Mouse (Mus musculus): Measurements from ENCODE around the gene Ephb1. TPM values are rescaled to one million over a fixed set of nuclear protein-coding genes. Genes with fewer than 3 reads are reported as not detected.

Gene Ephb1
- polyA plus RNA-seq, 1 experiment from 2014 or later = 18.8 TPM

DNA sequence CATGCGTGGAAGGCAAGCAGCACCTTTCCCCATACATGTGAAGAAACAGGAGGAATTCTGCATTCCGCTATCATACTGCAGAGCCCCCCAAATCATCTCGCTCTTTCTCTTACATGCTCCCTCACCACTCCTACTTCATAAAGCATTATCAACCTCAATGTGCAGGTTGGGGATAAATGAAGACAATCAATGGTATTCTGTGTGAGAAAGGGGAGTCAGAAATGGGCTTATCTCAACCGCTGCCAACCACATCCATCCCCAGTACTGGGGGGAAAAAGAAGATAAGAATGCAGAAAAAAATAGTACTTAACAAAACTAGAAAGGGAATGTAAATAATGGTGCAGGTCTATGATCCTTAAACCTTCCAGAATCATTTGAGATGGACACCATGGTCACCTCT, 408.7 kb downstream of the Ephb1 start:
- Histone ChIP-seq H3K27ac (ENCODE audit: low read depth, low read length) (no peak overlapping the region), H3K27me3 (ENCODE audit: control insufficient read depth, insufficient read depth, low read length) (no peaks in the 10 kb centered on the region), H3K4me2 (no peak overlapping the region), H3K4me3 (ENCODE audit: low read depth, low read length) (no peak overlapping the region), H3K4me1 (ENCODE audit: control insufficient read depth, insufficient read depth, low read length) (peaks cover 10% of the 10 kb centered on the region), H3K9me3 (ENCODE audit: control insufficient read depth, low read length) (no peaks in the 10 kb centered on the region), H3K9ac (ENCODE audit: low read length) (no peak overlapping the region), H3K36me3 (ENCODE audit: control insufficient read depth, insufficient read depth, low read length) (no peaks in the 10 kb centered on the region)
- DNase-seq (ENCODE audit: low spot score, missing footprints) (no peak), ATAC-seq (ENCODE audit: low FRiP score) (no peak)
- 92% methylated on average over 4 of the region's 4 CpGs for WGBS

DNA sequence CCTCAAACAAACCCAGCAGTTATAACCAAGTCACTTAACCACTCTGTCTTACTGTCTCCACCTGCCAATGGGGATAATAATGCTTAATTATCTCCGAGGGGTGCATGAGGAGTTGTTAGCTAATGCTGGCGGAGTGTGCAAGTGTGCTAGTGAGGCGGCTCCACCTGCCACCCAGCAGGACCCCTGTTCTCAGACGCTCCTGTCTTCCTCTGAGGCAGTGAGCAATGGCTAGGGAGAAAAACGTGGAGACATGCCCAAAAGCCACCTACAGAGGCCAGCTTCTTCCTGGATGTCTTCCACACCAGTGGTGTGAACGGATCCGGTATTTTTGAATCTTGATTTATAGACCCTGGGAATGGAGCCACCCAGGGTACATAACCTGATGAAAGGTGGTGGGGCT, 409.2 kb downstream of the Ephb1 start:
- 68% methylated on average over 7 of the region's 7 CpGs for WGBS
- H3K9ac ChIP-seq (ENCODE audit: low read length) = no peak overlapping the region
- DNase-seq (ENCODE audit: low spot score, missing footprints) (no peak), ATAC-seq (ENCODE audit: low FRiP score) (no peak)
- H3K27me3 ChIP-seq (ENCODE audit: control insufficient read depth, insufficient read depth, low read length) = no peaks in the 10 kb centered on the region
- no peaks in the 10 kb centered on the region for H3K9me3 ChIP-seq (ENCODE audit: control insufficient read depth, low read length)
- H3K4me2 ChIP-seq = no peak overlapping the region
- no peak overlapping the region for H3K27ac ChIP-seq (ENCODE audit: low read depth, low read length)
- no peak overlapping the region for H3K4me3 ChIP-seq (ENCODE audit: low read depth, low read length)
- H3K4me1 ChIP-seq (ENCODE audit: control insufficient read depth, insufficient read depth, low read length) = peaks cover 9% of the 10 kb centered on the region
- H3K36me3 ChIP-seq (ENCODE audit: control insufficient read depth, insufficient read depth, low read length) = no peaks in the 10 kb centered on the region

DNA sequence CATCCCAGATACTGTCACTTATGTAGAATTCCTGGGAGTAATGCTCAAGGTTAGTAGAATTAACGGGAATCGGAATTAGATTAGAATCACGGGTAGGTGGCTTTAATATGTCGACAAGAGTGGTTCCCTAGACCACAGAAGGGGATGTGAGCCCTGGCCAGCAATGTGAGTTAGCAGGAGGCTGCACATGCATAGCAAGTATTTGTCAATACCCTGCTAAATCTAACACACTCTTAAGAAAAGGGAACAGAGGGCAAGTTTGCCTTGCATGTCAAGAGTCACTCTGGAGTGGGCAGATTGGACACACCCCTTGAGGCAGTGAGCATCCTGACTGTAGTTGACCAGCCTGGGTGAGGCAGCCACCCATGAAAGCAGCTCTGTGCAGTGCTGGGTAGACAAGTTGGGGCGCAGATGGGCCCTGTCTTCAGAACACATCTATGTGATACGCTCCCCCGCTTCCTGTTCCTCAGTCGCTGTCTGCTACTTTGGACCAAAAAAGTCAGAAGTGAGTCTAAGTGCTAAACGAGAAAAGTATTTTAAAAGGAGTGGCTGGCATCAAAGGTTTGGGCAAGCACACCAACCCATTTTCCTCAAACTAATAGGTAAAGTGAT, 412.3 kb downstream of the Ephb1 start:
- H3K27ac ChIP-seq (ENCODE audit: low read depth, low read length) = no peak overlapping the region
- DNase-seq (ENCODE audit: low spot score, missing footprints) (no peak), ATAC-seq (ENCODE audit: low FRiP score) (no peak)
- no peak overlapping the region for H3K4me2 ChIP-seq
- H3K36me3 ChIP-seq (ENCODE audit: control insufficient read depth, insufficient read depth, low read length) = no peaks in the 10 kb centered on the region
- WGBS = 91% methylated on average over 9 of the region's 9 CpGs
- no peak overlapping the region for H3K4me3 ChIP-seq (ENCODE audit: low read depth, low read length)
- H3K4me1 ChIP-seq (ENCODE audit: control insufficient read depth, insufficient read depth, low read length) = no peaks in the 10 kb centered on the region
- H3K27me3 ChIP-seq (ENCODE audit: control insufficient read depth, insufficient read depth, low read length) = no peaks in the 10 kb centered on the region
- H3K9ac ChIP-seq (ENCODE audit: low read length) = no peak overlapping the region
- no peaks in the 10 kb centered on the region for H3K9me3 ChIP-seq (ENCODE audit: control insufficient read depth, low read length)

DNA sequence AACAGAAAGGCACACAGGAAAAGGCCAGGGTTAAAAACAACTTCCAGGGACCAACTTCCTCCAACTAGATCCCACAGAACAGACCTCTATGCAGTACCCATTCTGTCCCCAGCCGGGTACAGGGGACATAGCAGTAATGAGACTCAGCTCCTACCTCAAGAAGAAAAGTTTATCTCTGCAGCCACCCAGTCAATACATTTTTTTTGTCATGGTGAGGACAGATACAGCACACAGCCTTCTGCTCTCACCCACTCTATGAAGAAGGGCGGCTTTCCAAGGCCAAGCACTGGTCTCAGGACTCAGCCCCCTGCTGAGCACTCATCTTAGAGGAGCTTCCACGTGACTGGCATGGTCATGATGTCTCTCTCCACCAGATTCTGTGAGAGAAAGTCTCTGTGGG, 414.3 kb downstream of the Ephb1 start:
- DNase-seq (ENCODE audit: low spot score, missing footprints) = no peak
- Histone ChIP-seq H3K9ac (ENCODE audit: low read length) (no peak overlapping the region), H3K27me3 (ENCODE audit: control insufficient read depth, insufficient read depth, low read length) (no peaks in the 10 kb centered on the region), H3K4me2 (no peak overlapping the region), H3K36me3 (ENCODE audit: control insufficient read depth, insufficient read depth, low read length) (no peaks in the 10 kb centered on the region), H3K27ac (ENCODE audit: low read depth, low read length) (no peak overlapping the region), H3K4me1 (ENCODE audit: control insufficient read depth, insufficient read depth, low read length) (peaks cover under 1% of the 10 kb centered on the region), H3K4me3 (ENCODE audit: low read depth, low read length) (no peak overlapping the region), H3K9me3 (ENCODE audit: control insufficient read depth, low read length) (no peaks in the 10 kb centered on the region)
- ATAC-seq (ENCODE audit: low FRiP score) = no peak
- 73% methylated on average over 3 of the region's 3 CpGs for WGBS

DNA sequence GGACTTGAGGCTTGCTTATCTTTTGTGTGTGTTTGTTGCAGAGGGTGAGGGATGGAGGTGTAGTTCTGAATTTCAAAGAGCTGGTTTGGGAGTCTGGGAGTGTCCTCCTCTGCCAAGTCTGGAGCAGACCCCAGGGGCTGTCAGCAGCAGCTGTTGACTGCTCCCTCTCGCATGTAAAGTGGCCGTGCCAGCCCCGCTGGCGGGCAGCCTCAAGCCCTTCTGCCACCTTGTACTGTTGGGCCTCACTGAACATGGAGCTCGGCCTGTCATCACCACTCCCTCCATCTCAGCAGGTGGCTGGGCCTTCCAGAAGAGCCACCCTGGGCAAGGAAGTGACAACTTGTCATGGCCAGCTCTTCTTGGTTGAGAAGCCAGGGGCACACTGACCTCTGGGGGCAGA, 415.5 kb downstream of the Ephb1 start:
- DNase-seq (ENCODE audit: low spot score, missing footprints) = no peak
- H3K27me3 ChIP-seq (ENCODE audit: control insufficient read depth, insufficient read depth, low read length) = no peaks in the 10 kb centered on the region
- no peak overlapping the region for H3K27ac ChIP-seq (ENCODE audit: low read depth, low read length)
- 88% methylated on average over 5 of the region's 5 CpGs for WGBS
- H3K4me3 ChIP-seq (ENCODE audit: low read depth, low read length) = no peak overlapping the region
- peaks cover 8% of the 10 kb centered on the region for H3K4me1 ChIP-seq (ENCODE audit: control insufficient read depth, insufficient read depth, low read length)
- H3K9me3 ChIP-seq (ENCODE audit: control insufficient read depth, low read length) = no peaks in the 10 kb centered on the region
- ATAC-seq (ENCODE audit: low FRiP score) = no peak
- H3K4me2 ChIP-seq = no peak overlapping the region
- H3K36me3 ChIP-seq (ENCODE audit: control insufficient read depth, insufficient read depth, low read length) = no peaks in the 10 kb centered on the region
- no peak overlapping the region for H3K9ac ChIP-seq (ENCODE audit: low read length)

DNA sequence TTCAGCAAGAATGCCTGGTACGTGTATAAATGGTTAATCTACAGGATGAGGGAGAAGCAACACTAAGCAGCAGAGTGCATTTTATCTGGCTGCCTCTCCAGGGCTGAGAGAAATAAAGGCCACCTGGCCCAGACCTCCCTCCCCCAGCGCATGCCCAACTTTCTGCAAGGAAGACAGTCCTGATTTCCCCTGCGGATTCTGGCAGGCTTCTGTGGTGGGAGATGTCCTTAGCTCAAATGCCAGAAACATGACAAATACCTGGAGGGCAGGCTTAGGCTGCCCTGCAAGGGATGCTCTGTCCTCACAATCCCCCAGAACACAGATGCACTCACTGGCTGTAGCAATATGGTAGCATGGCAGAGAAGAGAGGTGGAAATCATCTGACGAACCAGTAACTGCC, 416.4 kb downstream of the Ephb1 start:
- Histone ChIP-seq H3K4me2 (no peak overlapping the region), H3K9ac (ENCODE audit: low read length) (no peak overlapping the region), H3K4me1 (ENCODE audit: control insufficient read depth, insufficient read depth, low read length) (peaks cover 8% of the 10 kb centered on the region), H3K9me3 (ENCODE audit: control insufficient read depth, low read length) (no peaks in the 10 kb centered on the region), H3K27me3 (ENCODE audit: control insufficient read depth, insufficient read depth, low read length) (no peaks in the 10 kb centered on the region), H3K4me3 (ENCODE audit: low read depth, low read length) (no peak overlapping the region), H3K36me3 (ENCODE audit: control insufficient read depth, insufficient read depth, low read length) (no peaks in the 10 kb centered on the region), H3K27ac (ENCODE audit: low read depth, low read length) (no peak overlapping the region)
- DNase-seq (ENCODE audit: low spot score, missing footprints) = no peak
- WGBS = 89% methylated on average over 4 of the region's 4 CpGs
- ATAC-seq (ENCODE audit: low FRiP score) = no peak

DNA sequence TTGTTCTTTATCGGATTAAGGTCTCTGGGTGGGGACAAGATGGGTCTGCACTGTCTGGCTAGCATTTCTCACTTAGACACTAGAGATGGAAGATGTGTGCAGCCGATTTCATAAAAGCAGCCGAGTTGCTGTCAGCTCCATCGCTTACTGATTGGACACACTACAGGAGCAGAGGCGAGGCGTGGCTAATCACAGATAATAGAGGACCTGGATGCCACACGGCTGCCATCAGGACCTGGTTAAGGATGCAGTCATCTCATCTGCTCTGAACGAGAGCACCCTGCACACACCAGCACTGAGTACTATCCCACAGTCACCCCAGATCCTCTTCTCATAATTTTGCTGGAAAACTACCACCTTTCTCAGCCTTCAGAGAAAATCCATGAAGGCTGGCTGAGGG, 419.6 kb downstream of the Ephb1 start:
- DNase-seq (ENCODE audit: low spot score, missing footprints) (no peak), ATAC-seq (ENCODE audit: low FRiP score) (0 out of 2 replicates have a peak, but pooled peaks have one; percentile 30)
- Histone ChIP-seq H3K4me2 (no peak overlapping the region), H3K4me1 (ENCODE audit: control insufficient read depth, insufficient read depth, low read length) (peaks cover 8% of the 10 kb centered on the region), H3K27me3 (ENCODE audit: control insufficient read depth, insufficient read depth, low read length) (no peaks in the 10 kb centered on the region), H3K9me3 (ENCODE audit: control insufficient read depth, low read length) (no peaks in the 10 kb centered on the region), H3K4me3 (ENCODE audit: low read depth, low read length) (no peak overlapping the region), H3K36me3 (ENCODE audit: control insufficient read depth, insufficient read depth, low read length) (no peaks in the 10 kb centered on the region), H3K9ac (ENCODE audit: low read length) (no peak overlapping the region), H3K27ac (ENCODE audit: low read depth, low read length) (no peak overlapping the region)
- 56% methylated on average over 8 of the region's 8 CpGs for WGBS

DNA sequence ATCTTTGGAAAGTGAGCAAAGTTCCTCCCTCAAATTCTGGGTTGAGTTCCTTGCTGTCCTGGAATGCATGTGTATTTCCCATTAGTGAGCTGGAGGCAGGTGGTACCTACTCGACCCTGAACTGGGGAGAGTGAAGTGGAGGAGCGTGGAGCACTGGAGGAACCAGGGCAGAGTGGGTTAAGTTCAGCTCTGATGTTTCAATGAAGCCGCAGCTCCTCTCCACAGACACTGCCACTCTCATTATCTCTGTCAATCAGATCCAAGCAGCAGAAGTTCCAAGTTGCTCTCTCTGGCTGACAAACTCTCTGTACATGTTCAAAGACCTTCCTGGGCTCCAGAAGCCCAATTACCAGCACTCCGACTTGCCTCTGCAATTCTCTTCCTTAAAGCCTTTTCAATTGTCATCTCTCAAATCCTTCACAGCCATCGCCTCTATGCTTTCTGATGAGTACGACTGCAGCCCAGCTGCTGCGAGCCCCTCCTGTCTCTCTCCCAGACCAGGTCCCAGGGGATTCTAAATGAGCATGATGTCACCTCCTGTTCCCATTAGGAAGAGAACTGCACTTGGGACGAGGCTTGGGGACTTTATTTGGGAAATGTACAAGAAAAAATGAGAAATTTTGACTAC, 420.4 kb downstream of the Ephb1 start:
- no peak for ATAC-seq (ENCODE audit: low FRiP score)
- 66% methylated on average over 8 of the region's 8 CpGs for WGBS
- H3K27me3 ChIP-seq (ENCODE audit: control insufficient read depth, insufficient read depth, low read length) = no peaks in the 10 kb centered on the region

DNA sequence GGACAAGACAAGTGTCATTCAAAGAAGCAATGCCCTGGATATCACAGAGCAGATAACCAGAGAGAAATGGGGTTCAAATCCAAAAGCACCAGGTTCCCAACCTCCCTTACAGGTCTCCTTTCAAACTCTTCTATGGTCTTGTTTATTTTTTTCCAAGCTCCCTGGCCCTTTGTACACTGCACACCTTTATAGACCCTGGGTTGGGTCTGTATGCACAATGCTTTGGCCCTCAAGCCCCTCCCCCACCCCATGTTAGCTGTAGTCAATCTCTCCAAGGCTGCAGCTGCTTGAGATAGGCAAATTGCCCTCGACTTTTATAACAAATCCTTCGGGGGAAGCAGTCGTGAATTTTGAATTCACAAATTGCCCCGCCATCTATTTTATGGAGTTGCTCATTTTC, 429.7 kb downstream of the Ephb1 start:
- H3K9ac ChIP-seq (ENCODE audit: low read length) = no peak overlapping the region
- H3K36me3 ChIP-seq (ENCODE audit: control insufficient read depth, insufficient read depth, low read length) = no peaks in the 10 kb centered on the region
- DNase-seq (ENCODE audit: low spot score, missing footprints) = no peak
- no peak overlapping the region for H3K4me2 ChIP-seq
- 81% methylated on average over 4 of the region's 4 CpGs for WGBS
- H3K27ac ChIP-seq (ENCODE audit: low read depth, low read length) = no peak overlapping the region
- no peak overlapping the region for H3K4me3 ChIP-seq (ENCODE audit: low read depth, low read length)
- no peaks in the 10 kb centered on the region for H3K4me1 ChIP-seq (ENCODE audit: control insufficient read depth, insufficient read depth, low read length)
- H3K9me3 ChIP-seq (ENCODE audit: control insufficient read depth, low read length) = no peaks in the 10 kb centered on the region
- ATAC-seq (ENCODE audit: low FRiP score) = no peak
- H3K27me3 ChIP-seq (ENCODE audit: control insufficient read depth, insufficient read depth, low read length) = no peaks in the 10 kb centered on the region

More for the DNA sequence above, 420.4 kb downstream of the Ephb1 start:
- Histone ChIP-seq H3K9me3 (ENCODE audit: control insufficient read depth, low read length) (no peaks in the 10 kb centered on the region), H3K4me1 (ENCODE audit: control insufficient read depth, insufficient read depth, low read length) (peaks cover 8% of the 10 kb centered on the region), H3K4me3 (ENCODE audit: low read depth, low read length) (no peak overlapping the region), H3K9ac (ENCODE audit: low read length) (no peak overlapping the region), H3K27ac (ENCODE audit: low read depth, low read length) (no peak overlapping the region), H3K4me2 (no peak overlapping the region), H3K36me3 (ENCODE audit: control insufficient read depth, insufficient read depth, low read length) (no peaks in the 10 kb centered on the region)
- DNase-seq (ENCODE audit: low spot score, missing footprints) = peak; percentile 79
